Mouse (Mus musculus): ENCODE results near the gene Mpz. TPM values are rescaled to one million over a fixed set of nuclear protein-coding genes. Genes with fewer than 3 reads are reported as not detected.
A peak's percentile ranks its signal among the peaks of the same experiment; 100 is the strongest.

Mpz gene
- polyA plus RNA-seq, 1 experiment from 2014 or later = 0.57 TPM

GRCm38 (mm10) chr1:171157965-171158364 is 7.5 kb downstream of the Mpz start:
- no peak overlapping the region for H3K4me3 ChIP-seq (ENCODE audit: low read length)
- no peak overlapping the region for H3K27ac ChIP-seq (ENCODE audit: low read length)
- peaks cover 7% of the 10 kb centered on the region; the same call in 1 of the 2 replicates for H3K4me1 ChIP-seq (ENCODE audit: insufficient read depth, low read length)
- H3K9ac ChIP-seq (replicated peaks; ENCODE audit: low read length) = no peak overlapping the region
- H3K4me2 ChIP-seq (replicated peaks; ENCODE audit: low read depth, low read length) = no peak overlapping the region
- no peaks in the 10 kb centered on the region for H3K36me3 ChIP-seq (ENCODE audit: insufficient read depth, low read length)
- peaks cover 5% of the 10 kb centered on the region; the same call in 1 of the 2 replicates for H3K27me3 ChIP-seq (ENCODE audit: insufficient read depth, low read length)
- no peak for ATAC-seq (ENCODE audit: low FRiP score, low TSS enrichment)
- H3K9me3 ChIP-seq (ENCODE audit: low read length) = no peaks in the 10 kb centered on the region

GRCm38 (mm10) chr1:171159485-171159975 is 9.0 kb downstream of the Mpz start:
- H3K9ac ChIP-seq (replicated peaks; ENCODE audit: low read length) = peak overlapping the region; percentile 48
- WGBS = 4% methylated on average over 15 of the region's 15 CpGs

DNA sequence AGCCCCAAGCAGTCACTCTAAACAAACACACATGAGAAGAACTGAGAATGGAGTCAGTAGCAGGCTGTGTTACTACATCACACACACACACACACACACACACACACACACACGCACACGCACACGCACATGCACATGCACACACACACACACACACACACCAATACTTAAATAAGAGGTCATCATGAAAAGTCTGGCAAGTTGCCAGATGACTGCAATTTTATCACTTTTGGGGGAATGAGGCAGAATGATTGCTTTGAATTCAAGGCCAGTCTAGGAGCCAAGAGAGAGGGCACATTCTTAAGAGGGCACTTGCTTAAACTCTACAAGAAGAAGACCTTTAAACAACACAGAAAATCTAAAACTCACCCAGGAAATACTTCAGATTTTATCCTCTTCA is 12.0 kb downstream of the Mpz start:
- no peak for ATAC-seq (ENCODE audit: low FRiP score, low TSS enrichment)
- peaks cover 10% of the 10 kb centered on the region; the same call in 1 of the 2 replicates for H3K4me1 ChIP-seq (ENCODE audit: insufficient read depth, low read length)
- H3K4me2 ChIP-seq (replicated peaks; ENCODE audit: low read depth, low read length) = no peak overlapping the region
- H3K27me3 ChIP-seq (ENCODE audit: insufficient read depth, low read length) = no peaks in the 10 kb centered on the region; the same call in 1 of the 2 replicates
- no peaks in the 10 kb centered on the region for H3K9me3 ChIP-seq (ENCODE audit: low read length)
- H3K9ac ChIP-seq (replicated peaks; ENCODE audit: low read length) = no peak overlapping the region
- 76% methylated on average over 3 of the region's 3 CpGs for WGBS
- H3K27ac ChIP-seq (ENCODE audit: low read length) = no peak overlapping the region
- no peaks in the 10 kb centered on the region for H3K36me3 ChIP-seq (ENCODE audit: insufficient read depth, low read length)
- no peak overlapping the region for H3K4me3 ChIP-seq (ENCODE audit: low read length)

More at GRCm38 (mm10) chr1:171159485-171159975, 9.0 kb downstream of the Mpz start:
- peak; percentile 73 for ATAC-seq (ENCODE audit: low FRiP score, low TSS enrichment)
- Histone ChIP-seq H3K4me1 (ENCODE audit: insufficient read depth, low read length) (peaks cover 7% of the 10 kb centered on the region; the same call in 1 of the 2 replicates), H3K27me3 (ENCODE audit: insufficient read depth, low read length) (peaks cover 5% of the 10 kb centered on the region; the same call in 1 of the 2 replicates), H3K36me3 (ENCODE audit: insufficient read depth, low read length) (no peaks in the 10 kb centered on the region), H3K9me3 (ENCODE audit: low read length) (no peaks in the 10 kb centered on the region), H3K4me2 (replicated peaks; ENCODE audit: low read depth, low read length) (peak overlapping the region; percentile 56), H3K4me3 (ENCODE audit: low read length) (peak overlapping the region; percentile 33), H3K27ac (ENCODE audit: low read length) (no peak overlapping the region)

- no peak overlapping the region for H3K4me3 ChIP-seq (ENCODE audit: low read length)
- WGBS = 48% methylated on average over 3 of the region's 3 CpGs
Observed at GRCm38 (mm10) chr1:171164258-171164657, 13.7 kb downstream of the Mpz start.

GRCm38 (mm10) chr1:171165629-171166345 is 15.3 kb downstream of the Mpz start:
- H3K9me3 ChIP-seq (ENCODE audit: low read length) = no peaks in the 10 kb centered on the region
- H3K4me1 ChIP-seq (ENCODE audit: insufficient read depth, low read length) = 0 out of 2 replicates have a peak, but pooled peaks cover 3% of the 10 kb centered on the region
- peak overlapping the region; percentile 48 for H3K27ac ChIP-seq (ENCODE audit: low read length)
- no peak overlapping the region for H3K9ac ChIP-seq (replicated peaks; ENCODE audit: low read length)
- H3K4me3 ChIP-seq (ENCODE audit: low read length) = no peak overlapping the region
- no peaks in the 10 kb centered on the region for H3K36me3 ChIP-seq (ENCODE audit: insufficient read depth, low read length)
- H3K27me3 ChIP-seq (ENCODE audit: insufficient read depth, low read length) = no peaks in the 10 kb centered on the region
- H3K4me2 ChIP-seq (replicated peaks; ENCODE audit: low read depth, low read length) = no peak overlapping the region
- 0 out of 2 replicates have a peak, but pooled peaks have one; percentile 35 for ATAC-seq (ENCODE audit: low FRiP score, low TSS enrichment)
- WGBS = 54% methylated on average over 5 of the region's 5 CpGs

More at GRCm38 (mm10) chr1:171164258-171164657, 13.7 kb downstream of the Mpz start:
- no peak overlapping the region for H3K4me2 ChIP-seq (replicated peaks; ENCODE audit: low read depth, low read length)
- peaks cover 10% of the 10 kb centered on the region; the same call in 1 of the 2 replicates for H3K4me1 ChIP-seq (ENCODE audit: insufficient read depth, low read length)
- no peak overlapping the region for H3K9ac ChIP-seq (replicated peaks; ENCODE audit: low read length)
- no peak overlapping the region for H3K27ac ChIP-seq (ENCODE audit: low read length)
- H3K27me3 ChIP-seq (ENCODE audit: insufficient read depth, low read length) = no peaks in the 10 kb centered on the region
- H3K36me3 ChIP-seq (ENCODE audit: insufficient read depth, low read length) = no peaks in the 10 kb centered on the region
- no peaks in the 10 kb centered on the region for H3K9me3 ChIP-seq (ENCODE audit: low read length)
- ATAC-seq (ENCODE audit: low FRiP score, low TSS enrichment) = no peak

DNA sequence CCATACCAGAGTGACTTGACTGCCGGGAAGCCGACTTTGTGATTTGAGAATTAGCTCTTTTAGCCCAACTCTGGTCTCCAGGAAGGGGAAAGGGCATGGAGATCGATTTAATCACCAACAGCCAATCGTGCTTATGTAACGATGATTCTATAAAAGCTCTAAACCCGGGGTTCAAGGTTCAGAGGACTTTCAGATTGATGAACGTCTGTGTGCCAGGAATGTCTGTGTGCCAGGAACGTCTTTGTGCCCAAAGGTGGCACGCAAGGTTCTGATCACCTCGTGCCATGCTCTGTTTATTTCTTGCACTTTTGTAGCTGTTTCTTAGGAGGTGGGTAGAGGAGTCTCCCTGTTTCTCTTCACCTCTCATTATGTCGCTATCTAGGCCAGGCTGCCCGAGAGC is 18.4 kb downstream of the Mpz start:
- H3K9me3 ChIP-seq (ENCODE audit: low read length) = no peaks in the 10 kb centered on the region
- no peak overlapping the region for H3K4me2 ChIP-seq (replicated peaks; ENCODE audit: low read depth, low read length)
- H3K36me3 ChIP-seq (ENCODE audit: insufficient read depth, low read length) = no peaks in the 10 kb centered on the region
- H3K4me3 ChIP-seq (ENCODE audit: low read length) = no peak overlapping the region
- 89% methylated on average over 12 of the region's 12 CpGs for WGBS
- peaks cover 7% of the 10 kb centered on the region; the same call in 1 of the 2 replicates for H3K4me1 ChIP-seq (ENCODE audit: insufficient read depth, low read length)
- H3K27me3 ChIP-seq (ENCODE audit: insufficient read depth, low read length) = no peaks in the 10 kb centered on the region
- H3K27ac ChIP-seq (ENCODE audit: low read length) = no peak overlapping the region
- no peak overlapping the region for H3K9ac ChIP-seq (replicated peaks; ENCODE audit: low read length)
- ATAC-seq (ENCODE audit: low FRiP score, low TSS enrichment) = no peak

DNA sequence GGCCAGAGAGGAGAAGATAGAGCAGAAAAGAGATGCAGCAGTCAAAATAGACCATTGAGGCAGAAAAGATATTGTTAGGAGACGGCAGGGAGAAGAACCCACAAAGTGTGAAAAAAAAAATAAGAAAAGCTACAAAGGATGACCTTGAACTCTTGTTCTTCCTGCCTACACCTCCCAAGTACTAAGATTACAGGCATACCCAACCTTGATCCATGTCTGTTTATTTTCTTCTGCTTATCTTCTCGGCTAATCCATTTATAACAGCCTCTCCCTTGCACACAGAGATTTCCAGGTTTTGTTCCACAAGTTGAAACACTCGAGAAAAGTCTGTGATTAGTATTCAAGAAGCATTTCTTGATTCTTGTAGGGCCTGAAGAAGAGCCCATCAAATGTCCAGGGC is 19.4 kb downstream of the Mpz start:
- Histone ChIP-seq H3K4me1 (ENCODE audit: insufficient read depth, low read length) (peaks cover 7% of the 10 kb centered on the region; the same call in 1 of the 2 replicates), H3K4me3 (ENCODE audit: low read length) (no peak overlapping the region), H3K9ac (replicated peaks; ENCODE audit: low read length) (no peak overlapping the region), H3K27me3 (ENCODE audit: insufficient read depth, low read length) (no peaks in the 10 kb centered on the region), H3K36me3 (ENCODE audit: insufficient read depth, low read length) (no peaks in the 10 kb centered on the region), H3K9me3 (ENCODE audit: low read length) (no peaks in the 10 kb centered on the region), H3K4me2 (replicated peaks; ENCODE audit: low read depth, low read length) (no peak overlapping the region), H3K27ac (ENCODE audit: low read length) (no peak overlapping the region)
- no peak for ATAC-seq (ENCODE audit: low FRiP score, low TSS enrichment)
- WGBS = 36% methylated on average over 3 of the region's 3 CpGs

DNA sequence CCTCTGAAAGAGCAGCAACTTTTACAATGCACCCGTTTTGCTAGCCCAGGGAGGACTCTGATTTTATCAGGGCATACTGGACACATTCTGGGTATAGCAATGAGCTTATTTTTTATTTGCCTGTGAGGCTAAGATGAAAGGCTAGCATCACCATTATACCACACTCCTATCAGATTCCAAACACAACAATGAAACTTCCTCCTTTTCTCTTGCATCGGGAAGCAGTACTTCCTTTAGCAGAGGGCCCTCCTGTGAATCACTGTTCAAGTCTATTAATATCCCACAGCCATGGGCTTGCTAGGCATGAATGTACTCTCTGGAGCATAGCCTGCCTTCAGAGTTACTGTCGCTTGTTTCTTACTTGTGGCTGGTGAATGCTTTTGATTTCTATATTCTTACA is 20.6 kb downstream of the Mpz start:
- 33% methylated on average over 3 of the region's 3 CpGs for WGBS

DNA sequence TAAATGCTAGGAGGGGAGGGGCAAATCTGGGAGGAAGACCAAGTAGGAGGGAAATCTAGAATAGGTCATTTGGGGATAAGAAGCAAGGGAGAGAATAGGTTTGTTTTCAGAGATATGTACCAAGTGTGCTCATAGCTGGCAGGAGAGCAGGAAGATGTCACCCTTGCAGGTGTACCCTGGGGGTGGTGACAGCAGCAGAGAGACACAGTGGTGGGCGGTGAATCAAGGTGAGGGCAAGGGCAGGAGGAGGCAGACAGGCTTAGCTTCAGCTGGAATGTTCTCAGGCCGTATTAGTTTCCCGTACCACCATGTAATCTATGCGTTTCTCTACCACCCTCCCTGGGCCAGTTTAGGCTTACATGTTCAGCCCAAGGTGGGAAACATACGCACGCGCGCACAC is 22.3 kb downstream of the Mpz start:
- ATAC-seq (ENCODE audit: low FRiP score, low TSS enrichment) = no peak
- Histone ChIP-seq H3K9me3 (ENCODE audit: low read length) (no peaks in the 10 kb centered on the region), H3K4me2 (replicated peaks; ENCODE audit: low read depth, low read length) (no peak overlapping the region), H3K27me3 (ENCODE audit: insufficient read depth, low read length) (no peaks in the 10 kb centered on the region), H3K36me3 (ENCODE audit: insufficient read depth, low read length) (no peaks in the 10 kb centered on the region), H3K27ac (ENCODE audit: low read length) (no peak overlapping the region), H3K4me1 (ENCODE audit: insufficient read depth, low read length) (peaks cover 4% of the 10 kb centered on the region; the same call in 1 of the 2 replicates), H3K4me3 (ENCODE audit: low read length) (no peak overlapping the region), H3K9ac (replicated peaks; ENCODE audit: low read length) (no peak overlapping the region)
- WGBS = 97% methylated on average over 8 of the region's 8 CpGs

More for the DNA sequence above, 20.6 kb downstream of the Mpz start:
- no peak overlapping the region for H3K4me3 ChIP-seq (ENCODE audit: low read length)
- H3K27me3 ChIP-seq (ENCODE audit: insufficient read depth, low read length) = no peaks in the 10 kb centered on the region
- H3K27ac ChIP-seq (ENCODE audit: low read length) = peak overlapping the region; percentile 41
- H3K9me3 ChIP-seq (ENCODE audit: low read length) = no peaks in the 10 kb centered on the region
- H3K4me1 ChIP-seq (ENCODE audit: insufficient read depth, low read length) = peaks cover 4% of the 10 kb centered on the region; the same call in 1 of the 2 replicates
- peak; percentile 73 for ATAC-seq (ENCODE audit: low FRiP score, low TSS enrichment)
- no peak overlapping the region for H3K4me2 ChIP-seq (replicated peaks; ENCODE audit: low read depth, low read length)
- no peak overlapping the region for H3K9ac ChIP-seq (replicated peaks; ENCODE audit: low read length)
- H3K36me3 ChIP-seq (ENCODE audit: insufficient read depth, low read length) = no peaks in the 10 kb centered on the region

All from kidney, embryonic 16.5 days (tissue).